Mouse (Mus musculus) urinary bladder, adult 18-20 months (tissue): ENCODE data around the gene Nadk2.
A peak's percentile ranks its signal among the peaks of the same experiment; 100 is the strongest.

Experiments used
- DNase-seq, 2 experiments: peaks; one replicate each; pipeline ENCODE4 v3.0.0; 2022; ENCODE audit warnings: low spot score in 2 of 2, mixed read lengths in 2 of 2

The Nadk2 gene

GRCm38 (mm10) chr15:9070912-9071555 lies at the start of gene Nadk2:
TSS of gene Nadk2 (plus strand) at chr15:9071260.
- DNase-seq, result peak; percentile 91 to 99

- no peak for DNase-seq
Measured at GRCm38 (mm10) chr15:9055704-9056103, 15.4 kb upstream of the Nadk2 start.

GRCm38 (mm10) chr15:9059856-9060255 lies 11.2 kb upstream of the Nadk2 start:
- no peak for DNase-seq

- DNase-seq, result no peak
Measured at GRCm38 (mm10) chr15:9061150-9061882, 9.7 kb upstream of the Nadk2 start.

- no peak for DNase-seq
Measured at GRCm38 (mm10) chr15:9068881-9069280, 2.2 kb upstream of the Nadk2 start.

- DNase-seq, result no peak
Measured at GRCm38 (mm10) chr15:9070353-9070752, 707 bp upstream of the Nadk2 start.

DNA sequence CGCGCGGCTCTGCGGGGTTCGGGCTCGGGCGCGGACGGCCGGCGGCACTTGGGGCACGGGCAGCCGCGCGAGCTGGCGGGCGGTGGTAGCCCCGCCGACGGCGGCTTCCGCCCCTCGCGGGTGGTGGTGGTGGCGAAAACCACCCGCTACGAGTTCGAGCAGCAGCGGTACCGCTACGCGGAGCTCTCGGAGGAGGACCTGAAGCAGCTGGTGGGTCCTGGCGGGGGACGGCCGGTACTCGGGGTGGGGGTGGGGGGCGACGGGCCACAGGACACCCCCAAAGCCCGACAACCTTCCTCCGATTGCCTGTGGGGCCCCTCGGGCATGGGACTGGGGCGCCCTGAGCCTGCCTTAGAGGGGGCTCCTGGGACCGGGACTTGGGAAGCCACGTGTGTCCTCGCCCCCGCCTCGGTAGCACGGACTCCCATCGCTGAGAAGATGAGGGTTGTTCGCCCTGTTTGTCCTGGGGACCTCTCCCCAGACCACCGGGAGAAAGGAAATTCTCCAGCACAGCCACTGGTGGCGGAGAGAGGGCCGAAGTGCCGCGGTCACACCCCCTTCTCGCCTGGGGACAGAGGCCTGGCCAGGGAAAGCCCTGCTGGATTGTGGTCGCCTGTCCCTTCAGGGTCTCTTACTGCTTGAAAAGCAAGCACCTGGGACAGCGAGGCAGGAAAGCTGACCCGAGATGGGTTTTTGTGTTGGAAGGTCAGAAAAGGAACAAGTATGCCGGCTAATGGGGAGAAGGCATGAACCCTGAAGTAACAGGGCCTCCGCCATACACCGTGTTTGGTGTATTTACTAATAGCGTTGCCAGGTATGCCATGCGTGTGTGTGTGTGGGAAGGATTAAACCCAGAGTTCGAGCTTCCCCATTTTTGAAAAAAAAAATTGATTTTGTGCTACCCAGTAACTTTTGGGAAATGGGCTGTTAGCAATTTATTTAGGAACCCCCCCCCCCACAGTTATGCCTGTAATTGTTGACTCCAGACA lies 790 bp downstream of the Nadk2 start:
- DNase-seq, result peak; percentile 20 to 60

- no peak for DNase-seq
Measured at GRCm38 (mm10) chr15:9072630-9073029, 1.6 kb downstream of the Nadk2 start.

- DNase-seq, result no peak
Measured at GRCm38 (mm10) chr15:9073067-9073608, 2.1 kb downstream of the Nadk2 start.

DNA sequence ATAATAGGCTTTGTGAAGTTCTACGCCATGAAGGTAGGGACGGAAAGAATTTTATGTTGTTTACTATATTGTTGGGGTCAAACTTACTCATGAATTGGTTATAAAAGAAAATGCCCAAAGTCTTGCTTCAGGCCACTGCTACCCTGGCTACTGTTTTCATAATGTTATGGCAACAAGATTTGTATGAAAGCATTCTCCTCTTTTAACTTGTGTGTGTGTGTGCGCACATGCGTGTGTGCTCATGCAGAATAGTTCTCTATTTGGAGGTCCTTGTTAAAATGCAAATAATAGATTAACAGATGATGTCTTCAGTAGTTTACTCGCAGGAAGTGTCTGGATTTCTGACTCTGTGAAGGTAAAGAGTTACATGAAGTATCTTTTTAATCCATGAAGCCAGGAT lies 2.6 kb downstream of the Nadk2 start:
- no peak for DNase-seq

DNA sequence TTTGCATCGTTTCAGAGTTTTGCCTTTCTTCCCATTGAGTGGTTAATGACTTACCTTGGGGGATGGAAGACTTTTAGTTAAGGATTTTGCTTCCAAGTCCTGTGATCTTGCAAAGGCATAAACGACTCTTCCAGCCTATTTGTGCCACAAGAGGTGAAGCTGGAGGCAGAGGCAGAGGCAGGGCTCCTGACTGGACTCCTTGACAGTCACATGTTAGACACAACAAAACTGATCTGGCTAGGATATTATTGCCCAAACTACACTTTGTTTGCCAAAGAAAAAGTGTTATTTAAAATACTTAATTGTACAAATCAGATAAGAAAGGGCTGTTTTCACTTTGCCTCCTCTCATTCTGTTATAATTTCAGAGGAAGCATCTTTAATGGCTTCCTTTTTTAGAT lies 3.1 kb downstream of the Nadk2 start:
- no peak for DNase-seq

DNA sequence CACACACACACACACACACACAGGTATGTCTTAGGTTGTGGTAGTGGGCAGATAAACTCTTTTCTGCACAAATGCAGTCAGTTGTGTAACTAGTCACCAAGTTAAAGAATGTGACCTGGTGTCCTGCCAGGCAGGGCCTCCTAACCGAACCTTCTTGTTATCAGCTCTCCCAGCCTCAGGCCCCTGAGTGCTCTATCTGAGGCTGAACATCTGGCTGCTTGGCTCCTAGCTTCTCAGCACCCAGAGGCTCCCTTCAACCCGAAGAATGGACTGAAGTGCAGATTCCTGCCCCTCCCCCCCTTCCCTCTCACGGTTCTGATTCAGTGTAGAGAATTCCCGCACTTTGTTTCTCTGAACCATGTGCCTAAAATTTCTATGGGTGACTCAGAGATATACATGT lies 3.6 kb downstream of the Nadk2 start:
- DNase-seq, result no peak

DNA sequence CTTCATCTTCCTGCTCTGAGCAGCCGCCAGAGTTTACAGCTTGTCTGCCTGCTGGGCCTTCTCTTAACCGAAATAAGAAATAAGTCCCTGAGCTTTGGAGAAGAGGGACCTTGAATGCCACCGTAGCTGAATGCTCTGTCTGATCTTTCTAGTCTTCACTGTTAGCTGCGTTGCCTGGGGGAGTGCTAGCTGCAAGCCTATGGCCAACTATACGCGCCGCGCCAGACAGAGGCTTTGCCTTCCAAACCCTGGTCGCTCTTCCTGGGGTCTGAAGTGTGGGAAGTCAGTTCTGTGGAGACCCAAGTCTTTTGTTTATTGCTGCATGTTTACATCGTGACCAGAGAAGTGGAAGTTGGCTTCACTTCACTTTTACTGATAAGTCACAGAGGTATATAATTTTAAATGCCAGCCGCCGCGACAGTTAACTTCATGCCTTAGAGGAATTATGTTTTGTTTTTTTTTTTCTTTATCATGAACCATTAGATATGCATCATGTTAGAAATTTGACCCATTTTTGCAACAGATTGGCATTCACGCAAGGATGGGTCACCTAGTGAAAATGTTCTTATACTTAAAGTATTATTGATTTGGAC lies 4.6 kb downstream of the Nadk2 start:
- DNase-seq, result no peak

- DNase-seq, result no peak
Measured at GRCm38 (mm10) chr15:9078481-9079300, 7.6 kb downstream of the Nadk2 start.

GRCm38 (mm10) chr15:9079626-9080025 lies 8.6 kb downstream of the Nadk2 start:
- DNase-seq, result no peak

DNA sequence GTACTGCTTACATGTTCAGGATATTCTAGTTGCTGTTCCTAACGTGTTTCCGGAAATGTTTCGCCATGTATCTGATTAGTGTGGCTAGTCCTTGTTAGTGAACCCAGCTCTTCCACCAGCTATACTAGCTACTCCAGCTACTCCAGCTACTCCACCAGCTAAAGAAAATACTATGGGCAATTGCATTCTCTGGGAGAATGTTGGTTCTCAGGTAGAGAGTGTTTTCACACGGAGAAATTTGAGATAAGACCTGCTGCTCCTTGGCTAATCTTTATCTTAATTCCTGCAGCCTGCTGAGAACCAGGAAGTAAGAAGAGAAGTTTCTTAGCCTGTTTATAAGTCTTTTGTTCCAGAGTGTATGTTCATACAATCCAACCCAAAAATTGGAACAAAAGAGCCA lies 9.1 kb downstream of the Nadk2 start:
- no peak for DNase-seq

DNA sequence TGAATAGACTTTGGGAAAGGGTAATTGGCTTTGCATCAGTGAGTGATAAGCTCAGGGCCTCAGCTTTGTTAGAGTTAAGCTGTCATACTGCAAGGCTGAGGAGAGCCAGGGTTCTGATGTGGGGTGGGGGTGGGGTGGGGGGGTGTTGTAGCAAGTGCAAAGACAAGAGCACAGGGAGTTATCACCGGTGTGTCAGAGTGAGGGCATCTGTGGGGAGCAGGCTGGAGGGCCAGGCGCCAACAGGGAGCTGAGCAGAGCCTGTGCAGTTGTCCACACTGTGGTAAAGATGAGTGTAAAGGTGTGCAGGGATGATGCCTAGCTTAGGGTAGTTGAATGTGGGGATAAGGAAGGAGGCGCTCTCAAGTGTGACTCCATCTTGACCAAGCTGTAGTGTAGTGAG lies 10.2 kb downstream of the Nadk2 start:
- DNase-seq, result no peak

DNA sequence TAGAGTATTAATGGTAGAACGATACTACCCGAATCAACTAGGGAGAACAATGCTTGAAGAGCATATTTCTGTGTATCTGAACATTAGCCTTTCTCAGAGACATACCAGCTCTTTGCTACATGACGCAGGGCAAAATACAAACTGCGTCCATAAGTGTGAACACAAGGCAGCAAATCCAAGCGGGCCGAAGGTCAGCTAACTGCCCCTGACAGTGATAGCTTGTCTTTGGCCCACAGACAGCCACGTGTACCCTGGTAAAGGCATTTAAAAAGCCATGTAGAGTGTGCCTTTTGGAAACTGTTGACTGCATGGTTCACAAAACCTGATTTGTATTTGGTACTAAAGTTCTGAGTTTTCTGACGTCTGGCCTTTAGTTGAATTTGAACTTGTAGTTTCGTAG lies 11.7 kb downstream of the Nadk2 start:
- DNase-seq, result no peak

DNA sequence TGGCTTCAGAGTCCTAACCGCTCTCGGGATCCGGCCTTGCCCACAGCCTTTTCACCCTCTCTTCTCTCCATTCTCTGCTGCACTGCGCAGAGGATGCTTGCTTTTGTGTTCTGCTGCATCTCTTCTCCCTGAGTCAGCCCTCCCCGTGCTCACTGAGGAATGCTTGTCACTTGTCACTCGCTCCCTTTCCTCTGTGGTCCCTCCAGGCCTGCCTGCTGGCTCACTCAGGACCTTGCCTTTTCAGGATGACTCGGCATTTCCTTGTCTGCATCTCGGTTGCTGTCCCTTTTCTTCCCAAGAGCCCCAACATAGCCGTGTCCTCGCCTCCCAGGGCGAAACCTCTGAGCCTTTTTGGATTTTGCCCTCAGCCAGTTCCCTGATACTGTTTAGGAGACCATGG lies 15.8 kb downstream of the Nadk2 start:
- DNase-seq, result no peak

DNA sequence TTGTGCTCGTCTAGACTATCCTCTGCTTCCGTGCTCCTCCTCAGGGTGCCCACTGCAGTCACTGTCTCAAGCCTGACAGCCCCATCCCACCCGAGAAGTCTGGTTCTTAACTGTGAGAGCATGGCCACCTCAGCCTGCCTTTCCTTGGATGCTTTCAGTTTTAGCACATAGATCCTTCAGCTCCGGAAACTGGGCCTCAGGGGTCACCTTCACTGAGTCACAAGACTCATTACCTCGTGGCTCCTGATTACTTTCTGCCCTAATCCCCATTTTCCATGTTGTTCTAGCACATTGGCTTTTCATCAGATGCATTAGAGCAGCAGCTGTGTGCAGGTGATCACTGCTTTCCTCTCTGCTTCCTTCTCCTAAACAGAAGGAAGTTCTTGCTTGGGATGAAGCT lies 16.4 kb downstream of the Nadk2 start:
- no peak for DNase-seq
